Mouse (Mus musculus): ENCODE measurements around the gene Slc25a10. TPM values are rescaled to one million over a fixed set of nuclear protein-coding genes. Genes with fewer than 3 reads are reported as not detected.

Slc25a10 gene
- polyA plus RNA-seq, 1 experiment from 2014 or later = 27.6 TPM

GRCm38 (mm10) chr11:120548214-120548613 is 56.6 kb downstream of the Slc25a10 start:
- no peak overlapping the region for H3K27ac ChIP-seq (replicated peaks)
- ATAC-seq (ENCODE audit: low FRiP score) = no peak

GRCm38 (mm10) chr11:120548786-120549167 is 57.1 kb downstream of the Slc25a10 start:
- peaks cover 43% of the 10 kb centered on the region for H3K4me1 ChIP-seq
- no peaks in the 10 kb centered on the region for H3K9me3 ChIP-seq (replicated peaks)
- WGBS = 32% methylated on average over 7 of the region's 7 CpGs
- H3K36me3 ChIP-seq = peaks cover 11% of the 10 kb centered on the region
- peak overlapping the region; percentile 87 for H3K27ac ChIP-seq (replicated peaks)
- H3K4me2 ChIP-seq = peak overlapping the region; percentile 92
- H3K9ac ChIP-seq (replicated peaks) = peak overlapping the region; percentile 98
- ATAC-seq (ENCODE audit: low FRiP score) = 0 out of 2 replicates have a peak, but pooled peaks have one; percentile 4
- H3K4me3 ChIP-seq (replicated peaks) = peak overlapping the region; percentile 94
- H3K27me3 ChIP-seq (replicated peaks) = no peaks in the 10 kb centered on the region

More at GRCm38 (mm10) chr11:120548214-120548613, 56.6 kb downstream of the Slc25a10 start:
- peak overlapping the region; percentile 98 for H3K9ac ChIP-seq (replicated peaks)
- peaks cover 43% of the 10 kb centered on the region for H3K4me1 ChIP-seq
- H3K36me3 ChIP-seq = peaks cover 17% of the 10 kb centered on the region
- WGBS = 83% methylated on average over 3 of the region's 3 CpGs
- H3K9me3 ChIP-seq (replicated peaks) = no peaks in the 10 kb centered on the region
- H3K27me3 ChIP-seq (replicated peaks) = no peaks in the 10 kb centered on the region
- peak overlapping the region; percentile 94 for H3K4me3 ChIP-seq (replicated peaks)
- peak overlapping the region; percentile 92 for H3K4me2 ChIP-seq

Other genes with a start within 250 kb of the Slc25a10 start
- 3,602 and 3,776 TPM in 2 replicates for gene Actg1, start 143.3 kb upstream of the Slc25a10 start, polyA plus RNA-seq (2015; fragmentation: Nextera tagmentation; extraction: Ambion mirVana)
- 0.64 and 1.4 TPM in 2 replicates for gene Fscn2, start 130.3 kb upstream of the Slc25a10 start, polyA plus RNA-seq (2015; fragmentation: Nextera tagmentation; extraction: Ambion mirVana)
- gene Faap100, start 113.1 kb upstream of the Slc25a10 start, polyA plus RNA-seq (2015; fragmentation: Nextera tagmentation; extraction: Ambion mirVana) = 71.6 and 81.5 TPM in 2 replicates
- gene Nploc4, start 54.1 kb upstream of the Slc25a10 start, polyA plus RNA-seq (2015; fragmentation: Nextera tagmentation; extraction: Ambion mirVana) = 30.2 and 32.6 TPM in 2 replicates
- gene Tspan10, start 49.2 kb upstream of the Slc25a10 start, polyA plus RNA-seq (2015; fragmentation: Nextera tagmentation; extraction: Ambion mirVana) = not detected in 2 replicates
- gene Pde6g, start 38.3 kb upstream of the Slc25a10 start, polyA plus RNA-seq (2015; fragmentation: Nextera tagmentation; extraction: Ambion mirVana) = 0.09 and 0.28 TPM in 2 replicates
- 12.1 and 12.8 TPM in 2 replicates for gene Oxld1, start 33.8 kb upstream of the Slc25a10 start, polyA plus RNA-seq (2015; fragmentation: Nextera tagmentation; extraction: Ambion mirVana)
- gene Ccdc137, start 33.7 kb upstream of the Slc25a10 start, polyA plus RNA-seq (2015; fragmentation: Nextera tagmentation; extraction: Ambion mirVana) = 24.5 and 26.6 TPM in 2 replicates
- gene Arl16, start 24.2 kb upstream of the Slc25a10 start, polyA plus RNA-seq (2015; fragmentation: Nextera tagmentation; extraction: Ambion mirVana) = 68.1 and 76.7 TPM in 2 replicates
- 142 and 144 TPM in 2 replicates for gene Mrpl12, start 7.2 kb upstream of the Slc25a10 start, polyA plus RNA-seq (2015; fragmentation: Nextera tagmentation; extraction: Ambion mirVana)
- 0.26 and 0.41 TPM in 2 replicates for gene Gcgr, start 38.9 kb downstream of the Slc25a10 start, polyA plus RNA-seq (2015; fragmentation: Nextera tagmentation; extraction: Ambion mirVana)
- gene Mcrip1, start 57.9 kb downstream of the Slc25a10 start, polyA plus RNA-seq (2015; fragmentation: Nextera tagmentation; extraction: Ambion mirVana) = 229 and 235 TPM in 2 replicates
- 0.69 and 14.1 TPM in 2 replicates for gene Ppp1r27, start 59.3 kb downstream of the Slc25a10 start, polyA plus RNA-seq (2015; fragmentation: Nextera tagmentation; extraction: Ambion mirVana)
- 282 and 351 TPM in 2 replicates for gene P4hb, start 81.4 kb downstream of the Slc25a10 start, polyA plus RNA-seq (2015; fragmentation: Nextera tagmentation; extraction: Ambion mirVana)
- gene Arhgdia, start 89.8 kb downstream of the Slc25a10 start, polyA plus RNA-seq (2015; fragmentation: Nextera tagmentation; extraction: Ambion mirVana) = 488 and 542 TPM in 2 replicates
- 219 and 265 TPM in 2 replicates for gene Alyref, start 106.5 kb downstream of the Slc25a10 start, polyA plus RNA-seq (2015; fragmentation: Nextera tagmentation; extraction: Ambion mirVana)
- gene Anapc11, start 106.6 kb downstream of the Slc25a10 start, polyA plus RNA-seq (2015; fragmentation: Nextera tagmentation; extraction: Ambion mirVana) = 206 and 208 TPM in 2 replicates
- 0.86 and 3.2 TPM in 2 replicates for gene Npb, start 116.6 kb downstream of the Slc25a10 start, polyA plus RNA-seq (2015; fragmentation: Nextera tagmentation; extraction: Ambion mirVana)
- 224 and 248 TPM in 2 replicates for gene Pcyt2, start 126.1 kb downstream of the Slc25a10 start, polyA plus RNA-seq (2015; fragmentation: Nextera tagmentation; extraction: Ambion mirVana)
- gene Sirt7, start 133.4 kb downstream of the Slc25a10 start, polyA plus RNA-seq (2015; fragmentation: Nextera tagmentation; extraction: Ambion mirVana) = 43.2 and 45.1 TPM in 2 replicates
- 40.1 and 41.0 TPM in 2 replicates for gene Mafg, start 141.8 kb downstream of the Slc25a10 start, polyA plus RNA-seq (2015; fragmentation: Nextera tagmentation; extraction: Ambion mirVana)
- 19.1 and 20.8 TPM in 2 replicates for gene Pycr1, start 151.9 kb downstream of the Slc25a10 start, polyA plus RNA-seq (2015; fragmentation: Nextera tagmentation; extraction: Ambion mirVana)
- gene Myadml2, start 156.3 kb downstream of the Slc25a10 start, polyA plus RNA-seq (2015; fragmentation: Nextera tagmentation; extraction: Ambion mirVana) = 2.5 and 2.6 TPM in 2 replicates
- gene Notum, start 169.3 kb downstream of the Slc25a10 start, polyA plus RNA-seq (2015; fragmentation: Nextera tagmentation; extraction: Ambion mirVana) = 6.1 and 7.1 TPM in 2 replicates
- gene Aspscr1, start 181.1 kb downstream of the Slc25a10 start, polyA plus RNA-seq (2015; fragmentation: Nextera tagmentation; extraction: Ambion mirVana) = 144 and 148 TPM in 2 replicates
- 108 and 115 TPM in 2 replicates for gene Cenpx, start 221.9 kb downstream of the Slc25a10 start, polyA plus RNA-seq (2015; fragmentation: Nextera tagmentation; extraction: Ambion mirVana)
- 76.8 and 81.3 TPM in 2 replicates for gene Lrrc45, start 222.1 kb downstream of the Slc25a10 start, polyA plus RNA-seq (2015; fragmentation: Nextera tagmentation; extraction: Ambion mirVana)
- 459 and 611 TPM in 2 replicates for gene Rac3, start 229.6 kb downstream of the Slc25a10 start, polyA plus RNA-seq (2015; fragmentation: Nextera tagmentation; extraction: Ambion mirVana)
- gene Dcxr, start 235.4 kb downstream of the Slc25a10 start, polyA plus RNA-seq (2015; fragmentation: Nextera tagmentation; extraction: Ambion mirVana) = 9.4 and 18.9 TPM in 2 replicates
- gene Cbr2, start 240.3 kb downstream of the Slc25a10 start, polyA plus RNA-seq (2015; fragmentation: Nextera tagmentation; extraction: Ambion mirVana) = 0.87 and 10.7 TPM in 2 replicates